ENCODE assay signal across 10 mouse cellular contexts in genomic region chr12:84206525-84206924, GRCm38 (mm10). TPM values are rescaled to one million over a fixed set of nuclear protein-coding genes. Genes with fewer than 3 reads are reported as not detected.
DNase-seq lines count a peak whose midpoint lies in the region; ATAC-seq and TF ChIP-seq lines count a peak whose summit lies in the region.
"Had no signal": no experiment of that assay in that cellular context is flagged by ENCODE, and none has a peak within 500 bp of the region (broad histone marks: within the 10 kb centered on the region; RNA-seq: fewer than 3 reads in every experiment).

No protein-coding gene starts in this region.

- 0 out of 2 replicates have a peak overlapping the region, but pooled peaks have one; percentile 13 for H3K9ac ChIP-seq in hindbrain, embryonic 13.5 days
- H3K9ac ChIP-seq in hindbrain, embryonic 12.5 days = no peak overlapping the region

- H3K4me1 ChIP-seq in hindbrain, embryonic 13.5 days (replicated peaks) = peaks cover 62% of the 10 kb centered on the region
- peaks cover 29% of the 10 kb centered on the region for H3K4me1 ChIP-seq in hindbrain, embryonic 12.5 days
- H3K4me1 ChIP-seq in bone marrow, adult 2 months (ENCODE audit: control insufficient read depth, insufficient read depth, low read length) = peaks cover 39% of the 10 kb centered on the region
- H3K4me1 ChIP-seq in spleen, adult 2 months (ENCODE audit: control insufficient read depth, insufficient read depth, insufficient read length) = peaks cover 80% of the 10 kb centered on the region

- peak overlapping the region; percentile 23; the same call in 1 of the 2 replicates for H3K27ac ChIP-seq in hindbrain, embryonic 13.5 days
- H3K27ac ChIP-seq in hindbrain, embryonic 12.5 days = no peak overlapping the region
- H3K27ac ChIP-seq in bone marrow, adult 2 months (ENCODE audit: control insufficient read depth, insufficient read depth, low read depth, low read length, poor library complexity) = peak overlapping the region; percentile 50
- H3K27ac ChIP-seq in spleen, adult 2 months (ENCODE audit: insufficient read depth, low read length) = peak overlapping the region; percentile 86
- H3K27ac ChIP-seq: hindbrain, postnatal 0 days had no signal

- TF ChIP-seq POLR2A in bone marrow, adult 2 months (IDR thresholded peaks at IDR 0.05; ENCODE audit: borderline replicate concordance, control insufficient read depth, low read depth, low read length) = no peak
- peak; percentile 36 for TF ChIP-seq POLR2A in spleen, adult 2 months (IDR thresholded peaks at IDR 0.05; ENCODE audit: low read depth, low read length)

- TF ChIP-seq CTCF in bone marrow, adult 2 months (IDR thresholded peaks at IDR 0.05; ENCODE audit: control insufficient read depth, insufficient read depth, low read length) = no peak
- no peak for TF ChIP-seq CTCF in spleen, adult 2 months (IDR thresholded peaks at IDR 0.05; ENCODE audit: extremely low read depth, insufficient read depth, insufficient read length, insufficient replicate concordance)

- H3K4me2 ChIP-seq in hindbrain, embryonic 13.5 days = no peak overlapping the region
- no peak overlapping the region for H3K4me2 ChIP-seq in hindbrain, embryonic 12.5 days (replicated peaks)

- H3K36me3 ChIP-seq in hindbrain, embryonic 13.5 days = no peaks in the 10 kb centered on the region
- H3K36me3 ChIP-seq in hindbrain, embryonic 12.5 days = no peaks in the 10 kb centered on the region
- H3K36me3 ChIP-seq in spleen, adult 2 months (ENCODE audit: control insufficient read depth, insufficient read depth, low read length) = no peaks in the 10 kb centered on the region

- no peak overlapping the region for H3K4me3 ChIP-seq in hindbrain, embryonic 13.5 days
- no peak overlapping the region for H3K4me3 ChIP-seq in hindbrain, embryonic 12.5 days
- H3K4me3 ChIP-seq in bone marrow, adult 2 months (replicated peaks; ENCODE audit: control insufficient read depth, low read depth, low read length) = peak overlapping the region; percentile 16
- peak overlapping the region; percentile 38; the same call in 1 of the 2 replicates for H3K4me3 ChIP-seq in spleen, adult 2 months (ENCODE audit: extremely low read depth, insufficient read depth, insufficient read length)

- DNase-seq in kidney, postnatal 10 days = peak; percentile 70
- peak; percentile 73 to 80 for DNase-seq in spleen, adult 2 months (ENCODE audit: low read depth in 1 of 2, low spot score in 2 of 2)
- no peak for DNase-seq in adrenal gland, postnatal 36 days
- DNase-seq in urinary bladder, adult 18-20 months (ENCODE audit: low spot score in 2 of 2) = no peak
- DNase-seq in layer of hippocampus, adult 18-20 months (ENCODE audit: low spot score in 2 of 2) = no peak
- DNase-seq: embryo, embryonic 11 days had no signal

- no peaks in the 10 kb centered on the region for H3K27me3 ChIP-seq in hindbrain, embryonic 13.5 days
- H3K27me3 ChIP-seq in hindbrain, embryonic 12.5 days = no peaks in the 10 kb centered on the region
- H3K27me3 ChIP-seq in spleen, adult 2 months (ENCODE audit: control insufficient read depth, insufficient read depth, low read length) = no peaks in the 10 kb centered on the region

- H3K9me3 ChIP-seq in hindbrain, embryonic 13.5 days = no peaks in the 10 kb centered on the region
- no peaks in the 10 kb centered on the region for H3K9me3 ChIP-seq in hindbrain, embryonic 12.5 days (replicated peaks)

- ATAC-seq in hindbrain, embryonic 13.5 days (ENCODE audit: low FRiP score) = no peak
- ATAC-seq in hindbrain, embryonic 12.5 days (ENCODE audit: low FRiP score) = no peak
- ATAC-seq: hindbrain, postnatal 0 days had no signal

- 53% methylated on average over 7 of the region's 7 CpGs for WGBS in hindbrain, embryonic 13.5 days
- WGBS in hindbrain, embryonic 12.5 days = 58% methylated on average over 7 of the region's 7 CpGs
- WGBS in bone marrow, adult 2 months = 14% methylated on average over 7 of the region's 7 CpGs
- WGBS in spleen, adult 2 months = 14% methylated on average over 7 of the region's 7 CpGs

RNA-seq across cellular contexts. Expression of gene Elmsan1, which starts 12.2 kb away (rescaled TPM):
- polyA plus RNA-seq in hindbrain, embryonic 13.5 days (2015; fragmentation: Nextera tagmentation; extraction: Ambion mirVana) = 4.5 and 5.1 TPM in 2 replicates
- polyA plus RNA-seq in hindbrain, embryonic 12.5 days (2016; fragmentation: Nextera tagmentation; extraction: Ambion mirVana) = 7.2 and 8.0 TPM in 2 replicates
- polyA plus RNA-seq in bone marrow, adult 2 months (2011; ENCODE audit: insufficient read depth, insufficient read length, low replicate concordance, missing spikeins) = 12.5 and 20.0 TPM in 2 replicates
- polyA plus RNA-seq in spleen, adult 2 months (2012; rRNA removed) = 30.6 and 36.4 TPM in 2 replicates
- total RNA-seq in adrenal gland, postnatal 36 days (2021) = 10 to 100 TPM; 18.1 to 23.8 TPM
- 10 to 100 TPM; 26.9 to 31.3 TPM for total RNA-seq in layer of hippocampus, adult 18-20 months (2021)

RNA-seq across cellular contexts. Expression of gene Pnma1, which starts 58.2 kb away (rescaled TPM):
- 3.5 and 3.8 TPM in 2 replicates for polyA plus RNA-seq in hindbrain, embryonic 13.5 days (2015; fragmentation: Nextera tagmentation; extraction: Ambion mirVana)
- 3.8 and 4.2 TPM in 2 replicates for polyA plus RNA-seq in hindbrain, embryonic 12.5 days (2016; fragmentation: Nextera tagmentation; extraction: Ambion mirVana)
- polyA plus RNA-seq in bone marrow, adult 2 months (2011; ENCODE audit: insufficient read depth, insufficient read length, low replicate concordance, missing spikeins) = 1.8 and 2.8 TPM in 2 replicates
- 0.21 and 0.40 TPM in 2 replicates for polyA plus RNA-seq in spleen, adult 2 months (2012; rRNA removed)
- total RNA-seq in adrenal gland, postnatal 36 days (2021) = under 1 TPM; 0.23 to 0.26 TPM
- total RNA-seq in layer of hippocampus, adult 18-20 months (2021) = 1 to 10 TPM; 2.9 to 3.0 TPM

Comparison
In these comparisons a context has a peak if more than half of its experiments do, and no peak if none do; other contexts are left out.
1. H3K4me3 ChIP-seq: peak in bone marrow, adult 2 months (single experiment) and spleen, adult 2 months (single experiment); none in hindbrain, embryonic 13.5 days (single experiment) and hindbrain, embryonic 12.5 days (single experiment).
2. DNase-seq: peak in kidney, postnatal 10 days (single experiment) and spleen, adult 2 months (2 of 2); none in adrenal gland, postnatal 36 days (0 of 2), urinary bladder, adult 18-20 months (0 of 2) and layer of hippocampus, adult 18-20 months (0 of 2).